Mouse (Mus musculus) liver, embryonic 11.5 days (tissue): ENCODE data around the gene Carmil1. TPM values are rescaled to one million over a fixed set of nuclear protein-coding genes. Genes with fewer than 3 reads are reported as not detected.

ENCODE experiments used
- ATAC-seq: fragments of 200-750 bp; cut with Nextera tagmentation; replicated peaks from 2 replicates; pipeline ENCODE4 v1.8.0; 2017; ENCODE audit warnings: moderate number of reproducible peaks, mild to moderate bottlenecking, moderate TSS enrichment, moderate library complexity; ENCODE audit not compliant: low FRiP score
- DNase-seq: peaks from one replicate; pipeline ENCODE4 v3.0.0-alpha.2; 2017; ENCODE audit warnings: low spot score
- H3K27ac ChIP-seq: fragments of 300-500 bp; sonication (generic); 2 replicates; pipeline ENCODE4 v1.5.1; 2014; ENCODE audit warnings: mild to moderate bottlenecking, low read depth, low read length, control low read depth
- H3K27me3 ChIP-seq: fragments of 300-500 bp; sonication (generic); replicated peaks from 2 replicates; pipeline ENCODE4 v1.6.1; 2014; ENCODE audit warnings: low read length, mixed read lengths; ENCODE audit not compliant: control insufficient read depth, insufficient read depth
- H3K36me3 ChIP-seq: fragments of 300-500 bp; sonication (generic); 2 replicates; pipeline ENCODE4 v1.6.1; 2014; ENCODE audit warnings: mild to moderate bottlenecking, low read length, moderate library complexity, mixed read lengths; ENCODE audit not compliant: control insufficient read depth, insufficient read depth
- H3K4me1 ChIP-seq: fragments of 300-500 bp; sonication (generic); replicated peaks from 2 replicates; pipeline ENCODE4 v1.6.1; 2014; ENCODE audit warnings: low read length, mixed read lengths; ENCODE audit not compliant: control insufficient read depth, insufficient read depth
- H3K4me2 ChIP-seq: fragments of 300-500 bp; sonication (generic); 2 replicates; pipeline ENCODE4 v1.6.1; 2014; ENCODE audit warnings: mild to moderate bottlenecking, control low read depth, moderate library complexity
- H3K4me3 ChIP-seq: fragments of 300-500 bp; sonication (generic); 2 replicates; pipeline ENCODE4 v1.5.1; 2014; ENCODE audit warnings: low read depth, low read length, control low read depth
- H3K9ac ChIP-seq: fragments of 300-500 bp; sonication (generic); 2 replicates; pipeline ENCODE4 v1.6.1; 2014; ENCODE audit warnings: low read depth, low read length, control low read depth
- H3K9me3 ChIP-seq: fragments of 300-500 bp; sonication (generic); 2 replicates; pipeline ENCODE4 v1.6.1; 2016; ENCODE audit warnings: low read length, inconsistent platforms, mixed read lengths; ENCODE audit not compliant: control insufficient read depth
- WGBS: fragments of 180-500 bp; shearing (Covaris S2); extraction: QIAGEN DNeasy Blood & Tissue Kit; methylation state at CpG from one replicate; pipeline ENCODE4 v1.1.7; 2014; 5-methylcytosine and 5-hydroxymethylcytosine counted together
- polyA plus RNA-seq: library from polyadenylated mRNA; unstranded; fragments of >200 nt; fragmentation: Nextera tagmentation; extraction: Ambion mirVana; gene quantifications from 2 replicates; pipeline ENCODE4 v1.2.1, GENCODE M21; 2014

The Carmil1 gene
- polyA plus RNA-seq, 1 experiment from 2014 or later: 18.6 TPM

GRCm38 (mm10) chr13:24092073-24092472 lies 188.5 kb downstream of the Carmil1 start:
- H3K9ac ChIP-seq: no peak overlapping the region
- WGBS: 43% methylated on average over 5 of the region's 5 CpGs
- H3K4me1 ChIP-seq: no peaks in the 10 kb centered on the region
- DNase-seq (no peak), ATAC-seq (no peak)
- no peak overlapping the region for H3K4me3 ChIP-seq
- no peak overlapping the region for H3K4me2 ChIP-seq
- no peaks in the 10 kb centered on the region for H3K9me3 ChIP-seq
- H3K27me3 ChIP-seq: no peaks in the 10 kb centered on the region
- no peaks in the 10 kb centered on the region for H3K36me3 ChIP-seq
- H3K27ac ChIP-seq: no peak overlapping the region

DNA sequence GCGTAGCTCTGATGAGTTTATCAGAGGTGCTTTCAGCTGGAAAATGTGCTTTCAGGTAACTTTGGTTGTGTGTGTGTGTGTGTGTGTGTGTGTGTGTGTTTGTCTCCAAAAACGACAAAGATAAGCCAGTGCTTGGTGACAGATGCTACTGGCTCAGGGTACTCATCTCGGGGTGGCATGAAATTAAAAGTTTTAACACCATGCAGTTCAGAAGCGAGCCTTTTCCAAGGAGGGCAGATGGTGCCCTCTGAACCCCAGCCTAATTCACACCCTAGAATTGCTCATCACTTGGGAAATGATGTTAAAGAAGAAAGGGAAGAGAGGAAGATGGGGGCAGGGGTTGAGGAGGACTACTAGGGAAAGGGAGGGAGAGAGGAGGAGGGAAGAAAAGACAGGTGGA lies 198.4 kb downstream of the Carmil1 start:
- ATAC-seq: no peak
- WGBS: 67% methylated on average over 4 of the region's 4 CpGs
- Histone ChIP-seq H3K4me1 (no peaks in the 10 kb centered on the region), H3K36me3 (no peaks in the 10 kb centered on the region), H3K27ac (no peak overlapping the region), H3K4me2 (no peak overlapping the region), H3K9ac (no peak overlapping the region), H3K9me3 (no peaks in the 10 kb centered on the region), H3K4me3 (no peak overlapping the region), H3K27me3 (no peaks in the 10 kb centered on the region)
- DNase-seq: no peak

- no peaks in the 10 kb centered on the region for H3K27me3 ChIP-seq
- no peaks in the 10 kb centered on the region for H3K4me1 ChIP-seq
- no peaks in the 10 kb centered on the region for H3K36me3 ChIP-seq
- H3K9me3 ChIP-seq: no peaks in the 10 kb centered on the region
- no peak overlapping the region for H3K4me2 ChIP-seq
- ATAC-seq (no peak), DNase-seq (no peak)
- WGBS: 69% methylated on average over 7 of the region's 7 CpGs
- no peak overlapping the region for H3K27ac ChIP-seq
- no peak overlapping the region for H3K4me3 ChIP-seq
- H3K9ac ChIP-seq: no peak overlapping the region
These were observed 198.9 kb downstream of the Carmil1 start for GRCm38 (mm10) chr13:24081698-24082097.

GRCm38 (mm10) chr13:24072588-24072987 lies 208.0 kb downstream of the Carmil1 start:
- Histone ChIP-seq H3K9ac (no peak overlapping the region), H3K9me3 (no peaks in the 10 kb centered on the region), H3K36me3 (peaks cover 2% of the 10 kb centered on the region; the same call in 1 of the 2 replicates), H3K4me1 (no peaks in the 10 kb centered on the region), H3K4me2 (no peak overlapping the region), H3K27ac (no peak overlapping the region), H3K4me3 (no peak overlapping the region), H3K27me3 (no peaks in the 10 kb centered on the region)
- WGBS: 93% methylated on average over 10 of the region's 10 CpGs
- ATAC-seq: no peak
- no peak for DNase-seq

DNA sequence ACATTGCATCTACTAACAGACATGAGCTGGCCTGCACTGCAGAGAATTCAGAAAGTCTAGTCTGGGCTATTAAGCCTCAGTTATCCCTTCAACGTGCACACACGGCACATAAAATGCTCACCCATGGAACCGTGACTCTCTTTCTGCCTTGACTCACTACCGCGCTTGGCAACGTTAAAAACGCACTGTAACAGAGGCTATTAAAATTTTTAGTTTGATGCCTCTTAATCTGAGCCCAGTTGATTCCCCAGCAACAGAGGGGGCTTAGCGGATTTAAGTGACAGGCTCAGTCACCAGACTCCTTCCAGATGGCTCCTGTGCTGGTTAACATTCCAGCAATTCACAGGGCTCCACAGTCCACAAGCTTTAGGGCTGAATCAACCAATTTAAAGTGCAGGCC lies 213.0 kb downstream of the Carmil1 start:
- 85% methylated on average over 8 of the region's 8 CpGs for WGBS
- no peaks in the 10 kb centered on the region for H3K27me3 ChIP-seq
- no peak overlapping the region for H3K27ac ChIP-seq
- no peaks in the 10 kb centered on the region for H3K4me1 ChIP-seq
- no peak for DNase-seq
- no peaks in the 10 kb centered on the region for H3K9me3 ChIP-seq
- no peak overlapping the region for H3K4me2 ChIP-seq
- H3K9ac ChIP-seq: no peak overlapping the region
- H3K36me3 ChIP-seq: no peaks in the 10 kb centered on the region
- no peak for ATAC-seq
- H3K4me3 ChIP-seq: no peak overlapping the region

DNA sequence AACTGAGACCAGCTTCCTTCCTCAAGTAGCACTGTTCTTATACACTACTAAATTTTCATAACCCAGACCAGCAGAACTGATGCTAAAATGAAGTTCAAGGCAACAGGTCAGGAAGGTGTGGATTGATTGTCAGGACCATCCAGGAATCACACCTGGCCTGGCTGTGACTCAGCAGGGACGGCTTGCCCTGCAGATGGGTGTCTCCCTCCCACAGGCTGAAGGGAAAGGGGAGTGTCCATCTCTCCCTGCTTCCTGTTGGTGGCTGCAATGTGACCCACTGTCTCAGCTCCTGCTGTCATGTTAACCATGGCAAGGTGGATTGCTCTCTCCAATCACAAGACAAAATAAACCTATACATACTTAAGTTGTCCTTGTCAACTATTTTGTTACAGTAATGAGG lies 215.1 kb downstream of the Carmil1 start:
- Histone ChIP-seq H3K9ac (no peak overlapping the region), H3K9me3 (no peaks in the 10 kb centered on the region), H3K4me3 (no peak overlapping the region), H3K4me1 (no peaks in the 10 kb centered on the region), H3K27ac (no peak overlapping the region), H3K36me3 (no peaks in the 10 kb centered on the region), H3K27me3 (no peaks in the 10 kb centered on the region), H3K4me2 (no peak overlapping the region)
- ATAC-seq (no peak), DNase-seq (no peak)
- 35% methylated on average over 1 of the region's 1 CpGs for WGBS

GRCm38 (mm10) chr13:24062770-24063169 lies 217.8 kb downstream of the Carmil1 start:
- no peak overlapping the region for H3K27ac ChIP-seq
- H3K9me3 ChIP-seq: no peaks in the 10 kb centered on the region
- H3K9ac ChIP-seq: no peak overlapping the region
- H3K36me3 ChIP-seq: no peaks in the 10 kb centered on the region
- ATAC-seq (no peak), DNase-seq (no peak)
- H3K4me2 ChIP-seq: no peak overlapping the region
- WGBS: 75% methylated on average over 4 of the region's 4 CpGs
- no peaks in the 10 kb centered on the region for H3K4me1 ChIP-seq
- no peaks in the 10 kb centered on the region for H3K27me3 ChIP-seq
- no peak overlapping the region for H3K4me3 ChIP-seq

DNA sequence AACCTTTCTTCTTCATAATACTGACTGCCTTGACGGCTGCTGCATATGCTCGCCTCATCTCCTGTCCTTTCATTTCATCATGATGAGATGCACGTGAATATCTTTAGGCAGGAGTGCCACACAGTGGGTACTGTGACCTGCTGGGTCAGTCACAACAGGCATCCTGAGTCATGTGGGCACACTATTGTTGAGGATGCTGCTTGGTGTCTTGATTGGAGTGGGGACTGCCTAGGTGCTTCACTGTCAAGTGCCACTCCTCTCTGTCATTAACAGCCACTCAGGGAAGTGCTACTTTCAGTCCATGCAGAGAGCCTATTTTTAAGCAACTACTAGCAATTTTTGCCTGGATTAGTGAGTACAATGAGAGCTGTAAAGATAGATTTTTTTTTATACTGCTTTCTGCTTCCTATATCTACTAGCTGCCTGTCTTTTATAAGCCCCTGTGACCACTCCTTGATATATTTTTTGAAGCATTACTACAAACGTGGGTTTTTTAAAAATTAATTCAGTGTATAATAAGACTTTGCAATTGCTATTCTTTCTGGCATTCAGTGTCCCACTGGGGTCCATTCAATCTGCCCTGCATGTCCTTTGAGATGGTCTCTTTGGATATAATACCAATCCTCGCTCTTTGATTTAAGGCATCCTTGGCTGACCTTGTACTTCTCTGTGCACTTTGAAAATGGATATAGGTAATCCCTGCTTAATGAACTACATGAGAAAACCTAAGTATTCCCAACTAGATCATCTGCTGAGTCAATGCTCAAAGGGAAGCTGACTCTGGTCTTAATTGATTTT lies 225.3 kb downstream of the Carmil1 start:
- H3K4me1 ChIP-seq: no peaks in the 10 kb centered on the region
- 72% methylated on average over 5 of the region's 5 CpGs for WGBS
- no peak overlapping the region for H3K4me3 ChIP-seq
- no peak overlapping the region for H3K27ac ChIP-seq
- no peaks in the 10 kb centered on the region for H3K36me3 ChIP-seq
- no peak for ATAC-seq
- no peaks in the 10 kb centered on the region for H3K9me3 ChIP-seq
- no peak overlapping the region for H3K4me2 ChIP-seq
- no peaks in the 10 kb centered on the region for H3K27me3 ChIP-seq
- DNase-seq: no peak
- H3K9ac ChIP-seq: no peak overlapping the region

- no peak for ATAC-seq
- Histone ChIP-seq H3K9me3 (no peaks in the 10 kb centered on the region), H3K36me3 (no peaks in the 10 kb centered on the region), H3K9ac (no peak overlapping the region), H3K4me1 (no peaks in the 10 kb centered on the region), H3K27ac (no peak overlapping the region), H3K27me3 (no peaks in the 10 kb centered on the region), H3K4me2 (no peak overlapping the region), H3K4me3 (no peak overlapping the region)
- no peak for DNase-seq
- 58% methylated on average over 2 of the region's 2 CpGs for WGBS
These were observed 229.1 kb downstream of the Carmil1 start for GRCm38 (mm10) chr13:24051496-24051895.
